Comparison of ENCODE assay signal across 21 mouse cellular contexts in genomic region chr10:93662018-93662417, GRCm38 (mm10). TPM values are rescaled to one million over a fixed set of nuclear protein-coding genes. Genes with fewer than 3 reads are reported as not detected.
DNase-seq lines count a peak whose midpoint lies in the region; ATAC-seq and TF ChIP-seq lines count a peak whose summit lies in the region.
"Had no signal": no experiment of that assay in that cellular context is flagged by ENCODE, and none has a peak within 500 bp of the region (broad histone marks: within the 10 kb centered on the region; RNA-seq: fewer than 3 reads in every experiment).

No protein-coding gene starts in this region.

- whole genome bisulfite sequencing in heart, embryonic 16.5 days = 68% methylated on average over 5 of the region's 5 CpGs
- 83% methylated on average over 5 of the region's 5 CpGs for WGBS in hindbrain, embryonic 13.5 days

- H3K9me3 ChIP-seq in heart, embryonic 16.5 days (replicated peaks; ENCODE audit: control insufficient read depth, low read length) = no peaks in the 10 kb centered on the region
- H3K9me3 ChIP-seq in hindbrain, embryonic 13.5 days = no peaks in the 10 kb centered on the region
- H3K9me3 ChIP-seq: embryonic facial prominence, embryonic 12.5 days; hindbrain, embryonic 15.5 days had no signal

- no peaks in the 10 kb centered on the region for H3K36me3 ChIP-seq in heart, embryonic 16.5 days (ENCODE audit: control insufficient read depth, insufficient read depth)
- H3K36me3 ChIP-seq in hindbrain, embryonic 13.5 days = peaks cover 4% of the 10 kb centered on the region; the same call in 1 of the 2 replicates
- H3K36me3 ChIP-seq: embryonic facial prominence, embryonic 12.5 days; hindbrain, embryonic 15.5 days had no signal

- intact Hi-C loops in heart, postnatal 36 days (cut with DNase I) = loop anchor here (5.0 kb wide), 1 partner anchor 55 kb away; no protein-coding TSS in a partner anchor
- intact Hi-C loops in left cerebral cortex, adult 2 months (cut with DNase I) = no loop called here

- DNase-seq in heart, postnatal 36 days = no peak
- DNase-seq in 416B (ENCODE audit: low read depth) = peak; percentile 3
- peak; percentile 31 for DNase-seq in kidney, postnatal 10 days
- DNase-seq in right cerebral cortex, postnatal 36 days (ENCODE audit: low spot score in 2 of 2) = no peak
- DNase-seq in left cerebral cortex, adult 2 months (ENCODE audit: extremely low spot score in 1 of 2, low spot score in 2 of 2) = no peak
- DNase-seq: cerebellum, adult 11-12 months; cerebellum, postnatal 36 days; gastrocnemius, postnatal 14 days; liver; liver, postnatal 0 days; lung, postnatal 36 days; right cerebral cortex, postnatal 4 days had no signal

- TF ChIP-seq POLR2A in embryonic fibroblast, embryonic 13.5 days (IDR thresholded peaks at IDR 0.05; ENCODE audit: low read depth, low read length) = no peak

- H3K4me3 ChIP-seq in heart, embryonic 16.5 days (ENCODE audit: low read length) = no peak overlapping the region
- H3K4me3 ChIP-seq in embryonic fibroblast, embryonic 13.5 days (ENCODE audit: insufficient read depth, low read length) = no peak overlapping the region
- no peak overlapping the region for H3K4me3 ChIP-seq in hindbrain, embryonic 13.5 days
- H3K4me3 ChIP-seq in left cerebral cortex, adult 2 months = no peak overlapping the region
- H3K4me3 ChIP-seq: embryonic facial prominence, embryonic 12.5 days; hindbrain, embryonic 15.5 days had no signal

- H3K27me3 ChIP-seq in heart, embryonic 16.5 days (ENCODE audit: control insufficient read depth, insufficient read depth, low read length) = no peaks in the 10 kb centered on the region
- no peaks in the 10 kb centered on the region for H3K27me3 ChIP-seq in hindbrain, embryonic 13.5 days
- H3K27me3 ChIP-seq: embryonic facial prominence, embryonic 12.5 days; hindbrain, embryonic 15.5 days had no signal

- peak overlapping the region; percentile 22 for H3K27ac ChIP-seq in heart, embryonic 16.5 days (ENCODE audit: low read length)
- peak overlapping the region; percentile 89 for H3K27ac ChIP-seq in embryonic fibroblast, embryonic 13.5 days (ENCODE audit: insufficient read depth, low read length)
- no peak overlapping the region for H3K27ac ChIP-seq in hindbrain, embryonic 13.5 days
- no peak overlapping the region for H3K27ac ChIP-seq in left cerebral cortex, adult 2 months
- H3K27ac ChIP-seq: embryonic facial prominence, embryonic 12.5 days; hindbrain, embryonic 15.5 days had no signal

- H3K9ac ChIP-seq in heart, embryonic 16.5 days (ENCODE audit: low read length) = no peak overlapping the region
- H3K9ac ChIP-seq in hindbrain, embryonic 13.5 days = no peak overlapping the region
- H3K9ac ChIP-seq: embryonic facial prominence, embryonic 12.5 days; hindbrain, embryonic 15.5 days; liver, postnatal 0 days had no signal

- ATAC-seq in heart, embryonic 16.5 days (replicated peaks; ENCODE audit: extremely low read depth, insufficient read depth, low FRiP score) = no peak
- no peak for ATAC-seq in hindbrain, embryonic 13.5 days (ENCODE audit: low FRiP score)
- ATAC-seq: forebrain, embryonic 16.5 days; liver, postnatal 0 days had no signal

- H3K4me1 ChIP-seq in heart, embryonic 16.5 days (ENCODE audit: control insufficient read depth, insufficient read depth, low read length) = peaks cover 20% of the 10 kb centered on the region
- H3K4me1 ChIP-seq in embryonic fibroblast, embryonic 13.5 days (ENCODE audit: control insufficient read depth, insufficient read depth, low read length) = peaks cover 10% of the 10 kb centered on the region
- H3K4me1 ChIP-seq in hindbrain, embryonic 13.5 days (replicated peaks) = no peaks in the 10 kb centered on the region
- H3K4me1 ChIP-seq: embryonic facial prominence, embryonic 12.5 days; hindbrain, embryonic 15.5 days had no signal

- no peak for TF ChIP-seq CTCF in embryonic fibroblast, embryonic 13.5 days (IDR thresholded peaks at IDR 0.05; ENCODE audit: borderline replicate concordance, insufficient read depth, low read length)
- no peak for TF ChIP-seq CTCF in left cerebral cortex, adult 2 months (IDR thresholded peaks at IDR 0.05)

- no peak overlapping the region for H3K4me2 ChIP-seq in heart, embryonic 16.5 days (ENCODE audit: low read depth, low read length)
- no peak overlapping the region for H3K4me2 ChIP-seq in hindbrain, embryonic 13.5 days
- H3K4me2 ChIP-seq: embryonic facial prominence, embryonic 12.5 days; hindbrain, embryonic 15.5 days; midbrain, embryonic 11.5 days had no signal

RNA-seq across cellular contexts. Expression of gene Ntn4, which starts 21.5 kb away (rescaled TPM):
- polyA plus RNA-seq in heart, embryonic 16.5 days (2015; fragmentation: Nextera tagmentation; extraction: Ambion mirVana) = 2.8 and 5.0 TPM in 2 replicates
- 10 to 100 TPM; 12.5 to 13.7 TPM for total RNA-seq in heart, postnatal 36 days (2021)
- 18.6 and 39.8 TPM in 2 replicates for polyA plus RNA-seq in embryonic fibroblast, embryonic 13.5 days (2011; ENCODE audit: insufficient read length, low read depth, missing spikeins)
- polyA plus RNA-seq in hindbrain, embryonic 13.5 days (2015; fragmentation: Nextera tagmentation; extraction: Ambion mirVana) = 1.2 and 2.2 TPM in 2 replicates
- total RNA-seq in left cerebral cortex, adult 2 months (2021) = 10 to 100 TPM in 1 of 2 experiments, 1 to 10 TPM in 1; 9.1 to 11.5 TPM
- total RNA-seq: MEL; neutrophil, adult 5-6 weeks had no signal

Comparison
In these comparisons a context has a peak if more than half of its experiments do, and no peak if none do; other contexts are left out.
1. H3K27ac ChIP-seq: peak in heart, embryonic 16.5 days (single experiment) and embryonic fibroblast, embryonic 13.5 days (single experiment); none in hindbrain, embryonic 13.5 days (single experiment) and left cerebral cortex, adult 2 months (single experiment).
2. DNase-seq: peak in 416B (single experiment) and kidney, postnatal 10 days (single experiment); none in heart, postnatal 36 days (0 of 2), right cerebral cortex, postnatal 36 days (0 of 2) and left cerebral cortex, adult 2 months (0 of 2).